Mouse (Mus musculus) heart, adult 11 months (tissue): ENCODE measurements around the gene Ldhd.
A peak's percentile ranks its signal among the peaks of the same experiment; 100 is the strongest.

Experiments used
- DNase-seq: peaks from one replicate; pipeline ENCODE4 v3.0.0; 2022

Ldhd gene

DNA sequence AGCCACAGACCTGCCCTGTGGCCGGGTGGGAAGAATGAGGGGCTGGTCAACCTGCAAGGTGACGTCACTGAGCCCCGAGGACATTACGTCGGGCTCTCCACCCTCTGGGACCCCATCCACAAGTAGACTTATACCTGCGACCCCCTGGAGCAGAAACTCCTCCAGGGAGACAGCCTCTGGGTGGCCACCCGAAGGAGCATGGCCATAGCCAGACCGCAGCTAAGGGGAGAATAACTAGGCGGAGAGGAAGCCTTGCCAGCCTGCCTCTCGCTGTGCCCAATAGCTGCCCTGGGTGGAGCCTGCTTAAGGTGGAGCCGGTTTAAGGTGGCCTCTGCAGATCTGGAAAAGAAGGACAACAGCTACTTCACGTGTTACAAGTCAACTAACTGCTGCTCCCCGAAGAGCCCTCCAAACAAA lies at the start of gene Ldhd:
Ldhd (minus strand) TSS at position 270 of the 417 bp plus-strand sequence.
- peak; percentile 97 for DNase-seq

DNA sequence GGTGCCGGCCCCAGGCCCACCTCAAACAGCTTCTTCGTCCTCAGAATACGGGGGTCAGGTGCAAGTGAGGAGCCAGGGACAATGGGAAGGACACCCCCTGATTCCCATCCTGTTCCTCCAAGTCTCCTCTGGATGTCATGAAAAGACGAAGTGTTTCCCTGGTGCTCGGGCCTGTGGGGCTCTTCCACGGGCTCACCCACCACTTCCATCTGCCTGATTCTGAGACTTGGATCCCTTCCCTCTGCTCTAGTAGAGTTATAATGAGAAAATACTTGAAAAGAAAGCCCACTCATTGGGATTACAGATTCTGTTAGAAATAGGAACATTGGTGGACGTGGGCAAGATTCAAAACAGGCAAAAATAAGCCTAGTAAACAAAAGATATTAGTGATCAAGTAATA lies 48.7 kb upstream of the Ldhd start:
- DNase-seq, result no peak

DNA sequence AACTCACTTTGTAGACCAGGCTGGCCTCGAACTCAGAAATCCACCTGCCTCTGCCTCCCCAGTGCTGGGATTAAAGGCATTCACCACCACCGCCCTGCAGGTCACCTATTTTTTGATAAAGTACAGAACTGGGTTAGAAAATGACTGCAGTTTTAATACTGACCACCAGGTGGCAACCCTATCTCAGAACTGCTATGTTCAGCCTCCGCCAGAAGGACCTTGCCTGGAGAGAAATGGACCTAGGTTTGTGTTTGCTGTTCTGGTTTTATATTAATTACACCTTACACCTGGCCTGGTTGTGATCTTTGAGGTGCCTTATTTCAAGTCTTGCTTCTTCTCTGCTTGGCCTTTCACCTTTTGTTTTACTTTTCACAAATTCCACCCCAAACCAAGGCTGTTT lies 47.9 kb upstream of the Ldhd start:
- DNase-seq, result peak; percentile 89

DNA sequence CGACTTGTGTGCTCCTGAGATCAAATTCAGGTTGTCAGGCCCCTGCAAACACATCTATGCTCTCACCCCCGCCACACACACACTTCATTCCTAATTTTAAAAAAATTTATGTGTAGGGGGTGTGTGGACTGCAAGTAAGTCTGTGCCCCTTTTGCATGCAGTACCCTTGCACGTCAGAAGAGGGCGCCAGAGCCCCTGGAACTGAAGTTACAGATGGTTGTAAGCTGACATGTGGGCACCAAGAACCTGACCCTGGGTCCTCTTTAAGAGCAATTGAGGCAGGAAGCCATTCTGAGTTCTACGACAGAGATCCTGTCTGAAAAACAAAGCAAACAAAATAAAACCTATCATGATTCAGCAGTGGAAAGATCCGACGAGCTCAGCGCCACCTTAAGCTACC lies 46.1 kb upstream of the Ldhd start:
- DNase-seq, result no peak

DNA sequence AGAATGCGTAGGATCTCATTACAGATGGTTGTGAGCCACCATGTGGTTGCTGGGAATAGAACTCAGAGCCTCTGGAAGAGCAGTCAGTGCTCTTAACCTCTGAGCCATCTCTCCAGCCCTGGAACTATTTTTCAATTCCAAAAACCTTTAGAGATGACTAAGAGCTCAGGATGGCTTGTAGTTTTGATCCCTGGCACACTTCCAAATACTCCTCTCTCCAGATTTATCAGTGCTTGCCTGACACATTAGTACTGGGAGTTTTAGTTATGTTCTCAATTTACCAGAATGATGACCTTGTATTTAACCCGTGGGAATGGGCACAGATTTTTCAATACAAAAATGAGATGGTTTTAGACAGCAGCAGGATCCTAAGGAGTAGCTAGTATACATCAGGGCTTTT lies 36.6 kb upstream of the Ldhd start:
- no peak for DNase-seq

DNA sequence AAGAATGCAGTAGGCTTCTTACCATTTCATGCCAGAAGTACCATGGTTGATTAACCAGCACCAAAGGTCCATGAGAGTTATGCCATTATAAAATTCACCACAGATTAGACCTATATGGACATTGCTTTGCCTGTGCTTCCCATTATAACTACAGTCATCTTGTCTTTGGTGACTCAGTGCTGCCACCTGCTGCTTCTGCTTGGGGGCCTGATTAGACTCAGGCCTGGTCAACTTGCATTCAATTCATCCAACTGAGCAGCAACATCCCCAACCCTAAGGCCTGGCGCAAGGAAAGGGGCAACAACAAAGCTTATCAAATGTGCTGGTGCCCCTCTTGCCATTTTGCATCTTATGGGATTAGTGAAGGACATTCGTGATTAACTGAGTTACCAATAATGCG lies 32.3 kb upstream of the Ldhd start:
- peak; percentile 98 for DNase-seq

DNA sequence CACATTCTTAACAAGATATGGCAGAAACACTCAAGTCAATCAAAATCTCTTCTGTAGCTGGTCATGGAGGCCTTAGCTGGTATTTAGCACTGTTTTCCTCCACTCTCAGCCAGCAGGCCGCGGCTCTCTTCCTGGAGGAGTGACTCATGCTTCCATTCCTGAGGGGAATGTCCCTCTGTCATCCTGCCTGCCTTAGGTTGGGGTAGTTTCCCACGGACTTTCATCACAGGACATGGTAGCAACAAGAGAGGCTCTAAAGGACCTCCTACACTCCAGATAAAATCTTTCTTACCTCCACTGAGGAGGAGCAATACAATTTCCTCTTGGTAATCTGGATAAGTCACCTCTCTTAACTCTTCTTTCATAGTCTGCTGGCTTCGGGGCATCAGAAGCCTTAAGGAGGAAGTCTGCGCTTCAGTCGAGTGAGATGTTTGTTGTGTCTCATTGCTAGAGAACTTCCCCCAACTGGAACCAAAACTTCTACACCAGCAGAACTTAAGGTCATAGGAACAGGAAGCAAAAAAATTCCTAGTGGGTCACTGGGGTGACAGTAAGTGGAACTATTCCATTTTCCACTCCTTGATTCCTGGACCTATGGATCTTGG lies 28.7 kb upstream of the Ldhd start:
- peak; percentile 91 for DNase-seq

DNA sequence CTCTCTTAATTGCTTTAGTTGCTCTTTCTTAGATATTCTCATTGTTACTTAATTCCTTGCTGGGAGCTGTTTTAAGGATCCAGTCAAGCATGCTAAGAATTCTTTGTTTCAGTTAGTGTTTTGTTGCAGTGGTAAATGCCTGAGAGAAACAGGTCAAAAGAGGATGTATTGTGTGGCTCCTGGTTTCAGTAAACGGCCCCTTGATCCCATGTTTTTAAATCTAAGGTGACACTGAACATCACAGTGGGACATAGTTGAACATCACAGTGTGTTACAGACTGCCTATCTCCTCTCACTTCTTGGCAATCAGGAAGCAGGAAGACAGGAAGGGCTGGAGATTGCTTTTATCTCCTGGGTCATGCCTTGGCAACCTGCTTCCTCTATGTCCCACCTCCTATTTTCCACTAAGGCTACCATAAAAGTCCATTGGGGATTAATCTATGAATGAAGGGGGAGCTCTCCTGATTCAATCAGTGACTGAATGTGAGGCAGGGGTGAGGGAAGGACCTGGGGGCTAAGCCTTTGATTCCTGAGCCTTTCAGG lies 27.2 kb upstream of the Ldhd start:
- DNase-seq, result no peak

DNA sequence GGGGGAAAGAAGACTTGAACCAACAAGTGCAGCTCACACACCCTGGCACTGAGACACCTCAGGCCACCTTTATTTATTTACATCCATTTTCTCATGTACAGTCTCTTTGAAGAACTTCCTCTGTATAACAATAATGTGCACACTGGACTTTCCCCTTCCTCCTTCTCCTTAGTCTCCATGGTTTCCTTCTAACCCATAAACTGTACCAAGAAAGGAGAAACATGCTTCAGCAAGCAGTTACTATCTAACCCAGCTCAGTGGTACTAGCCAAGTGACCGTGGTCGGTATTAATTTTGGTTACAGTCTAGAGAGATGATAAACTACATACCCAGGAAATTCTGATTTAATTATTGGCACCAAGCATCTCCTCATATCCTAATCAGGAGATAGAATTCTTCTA lies 23.4 kb upstream of the Ldhd start:
- no peak for DNase-seq

DNA sequence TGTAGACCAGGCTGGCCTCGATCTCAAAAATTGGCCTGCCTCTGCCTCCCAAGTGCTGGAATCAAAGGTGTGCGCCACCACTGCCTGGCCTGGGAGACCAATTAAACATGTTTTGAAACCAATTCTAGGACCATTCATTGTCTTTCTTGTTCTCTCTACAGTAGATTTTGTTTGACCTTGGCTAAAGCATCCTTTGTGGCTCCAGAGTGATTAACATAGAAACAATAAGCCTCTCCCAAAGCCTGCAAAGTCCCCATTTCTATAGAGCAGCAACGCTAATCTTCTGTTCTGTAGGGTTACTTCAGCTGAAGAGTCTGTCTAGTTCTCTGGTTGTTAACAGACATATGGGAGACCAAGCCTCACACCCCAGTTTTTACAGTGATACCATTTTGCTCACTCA lies 20.5 kb upstream of the Ldhd start:
- no peak for DNase-seq

DNA sequence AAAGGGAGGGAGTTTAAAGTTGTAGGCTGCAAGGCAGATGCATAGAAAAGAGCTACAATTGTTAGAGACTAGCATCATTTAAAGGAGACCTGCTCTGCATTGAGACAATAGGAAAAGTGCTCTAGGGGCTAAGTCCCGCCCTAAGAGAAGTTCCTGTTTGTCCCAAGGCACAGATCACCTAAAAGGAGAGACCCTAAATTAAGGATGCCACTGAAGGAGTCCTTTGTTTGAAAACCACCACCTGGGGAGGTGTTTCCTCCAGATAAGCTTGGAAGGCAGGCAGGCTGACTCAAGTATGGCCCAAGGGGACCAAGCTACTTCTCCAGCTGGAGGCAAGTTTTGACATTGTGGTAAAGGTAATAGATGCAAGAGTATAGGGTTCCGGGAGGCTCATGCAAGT lies 18.7 kb upstream of the Ldhd start:
- DNase-seq, result no peak

DNA sequence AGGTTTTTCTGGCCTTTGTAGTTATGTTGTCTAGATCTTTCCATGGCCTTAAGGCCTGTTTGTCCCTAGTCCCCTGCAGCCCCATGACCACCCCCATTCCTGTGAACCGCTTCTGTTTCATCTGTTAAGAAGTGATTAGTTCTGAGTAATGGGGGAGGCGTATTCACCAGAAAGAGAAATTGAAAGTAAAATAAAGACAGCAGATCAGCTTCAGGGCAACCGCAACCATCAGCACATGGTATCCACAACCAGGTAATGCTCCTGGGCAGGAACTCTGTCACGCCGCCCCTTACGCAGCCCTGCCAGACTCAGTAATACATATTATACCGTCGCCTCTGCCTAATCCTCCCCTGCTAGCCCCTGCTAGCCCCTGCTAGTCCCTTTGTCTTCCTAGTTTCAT lies 15.5 kb upstream of the Ldhd start:
- peak; percentile 76 for DNase-seq

DNA sequence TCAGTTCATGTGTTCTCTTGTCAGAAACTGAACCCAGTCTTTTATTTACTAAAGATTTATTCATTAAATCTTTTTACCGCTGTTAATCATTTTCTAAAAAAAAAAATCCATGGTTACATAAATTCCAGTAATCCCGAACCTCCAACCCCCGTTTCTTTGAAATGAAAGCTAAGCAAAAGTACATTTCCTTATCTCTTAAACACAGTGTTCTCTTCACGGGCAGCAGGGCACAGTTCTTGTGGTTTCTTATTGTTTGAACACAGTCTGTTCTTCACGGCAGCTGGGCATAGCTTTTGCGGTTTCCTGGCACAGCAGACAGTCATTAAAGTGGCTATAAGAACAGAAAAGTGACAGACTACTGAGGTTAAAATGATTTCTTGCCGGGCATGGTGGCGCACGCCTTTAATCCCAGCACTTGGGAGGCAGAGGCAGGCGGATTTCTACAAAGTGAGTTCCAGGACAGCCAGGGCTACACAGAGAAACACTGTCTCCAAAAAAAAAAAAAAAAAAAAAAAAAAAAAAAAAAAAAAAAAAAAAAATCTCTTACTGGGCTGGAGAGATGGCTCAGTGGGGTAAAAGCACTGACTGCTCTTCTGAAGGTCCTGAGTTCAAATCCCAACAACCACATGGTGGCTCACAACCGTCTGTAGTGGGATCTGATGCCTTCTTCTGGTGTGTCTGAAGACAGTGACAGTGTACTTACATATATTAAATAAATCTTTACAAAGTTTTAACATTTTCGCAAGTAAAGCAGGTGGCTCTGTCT lies 14.3 kb upstream of the Ldhd start:
- peak; percentile 93 for DNase-seq

DNA sequence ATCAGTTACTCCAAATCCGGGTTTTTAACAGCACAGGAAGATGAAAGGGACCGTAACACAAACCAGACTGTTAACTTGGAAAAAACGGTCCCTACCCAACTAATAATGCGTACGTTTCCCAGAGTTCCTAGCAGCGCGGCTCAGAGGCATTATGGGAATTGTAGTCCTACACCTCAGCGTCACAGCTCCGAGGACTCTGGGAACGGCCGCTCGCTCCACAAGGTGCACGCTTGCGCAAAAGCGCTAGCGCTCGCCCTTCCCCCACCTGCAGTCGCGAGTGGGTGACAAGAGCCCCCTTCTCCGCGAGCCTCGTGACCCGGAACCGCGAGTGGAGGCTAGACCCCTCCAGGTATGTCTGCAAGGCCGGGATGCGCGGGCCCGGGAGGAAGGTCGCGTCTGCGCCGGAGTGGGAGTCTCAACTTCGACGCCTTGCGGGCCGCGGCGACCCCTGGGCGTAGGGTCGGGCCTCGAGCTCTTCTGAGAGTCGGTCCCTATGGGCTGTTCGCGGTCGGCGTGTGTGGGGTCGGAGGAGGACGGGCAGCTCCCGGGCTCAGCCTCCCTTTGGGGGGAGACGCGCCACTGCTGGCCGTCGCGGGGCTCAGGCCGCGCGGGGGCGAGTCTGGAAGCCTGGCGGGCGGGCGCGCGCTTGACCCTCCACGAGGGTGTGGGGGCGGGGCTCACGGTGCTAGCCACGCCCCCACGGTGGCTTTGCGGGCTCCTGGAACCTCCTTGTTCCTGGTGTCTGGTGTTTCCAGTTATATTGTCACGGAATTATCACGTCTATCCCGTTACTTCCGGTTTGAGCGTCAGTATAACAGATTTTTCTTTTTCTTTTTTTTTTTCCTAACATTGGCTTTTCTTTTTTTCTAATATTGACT lies 13.3 kb upstream of the Ldhd start, which contains the start of gene Zfp1:
Zfp1 (plus strand) TSS at position 138 of the 878 bp plus-strand sequence.
- peak; percentile 99 for DNase-seq

DNA sequence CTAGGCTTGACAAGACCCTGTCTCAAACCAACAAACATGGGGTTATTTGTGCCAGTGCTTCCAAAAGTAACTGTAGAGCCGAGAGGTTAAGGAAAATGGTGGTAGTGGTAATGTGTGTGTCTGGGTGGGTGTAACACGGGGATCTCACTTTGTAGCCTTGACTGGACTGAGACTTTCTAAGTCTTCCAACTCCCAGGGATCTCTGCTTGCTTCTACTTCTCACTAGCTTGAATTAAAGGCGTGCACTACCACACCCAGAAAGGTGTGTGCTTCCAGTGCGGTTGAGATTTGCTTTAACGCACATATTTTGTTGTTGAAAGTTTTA lies 12.7 kb upstream of the Ldhd start:
- DNase-seq, result no peak

DNA sequence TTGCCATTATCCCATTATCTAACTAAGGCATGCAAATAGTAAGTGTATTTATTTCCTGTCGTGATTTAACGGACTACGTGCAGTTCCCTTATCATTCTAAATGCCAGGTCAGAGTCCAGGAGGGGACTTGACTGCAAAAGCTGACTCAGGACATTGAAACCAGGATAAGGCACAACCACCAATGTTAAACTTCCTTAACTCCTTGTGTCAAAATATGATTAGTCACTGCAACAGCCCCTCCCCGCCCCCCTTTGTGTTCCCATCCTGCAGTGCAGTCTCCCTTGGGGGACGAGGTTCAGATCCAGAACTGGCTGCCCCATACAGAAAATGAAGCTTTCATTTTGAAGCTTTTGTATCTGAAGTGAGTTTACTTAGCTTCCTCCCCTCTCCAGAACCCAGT lies 12.3 kb upstream of the Ldhd start:
- DNase-seq, result peak; percentile 96

DNA sequence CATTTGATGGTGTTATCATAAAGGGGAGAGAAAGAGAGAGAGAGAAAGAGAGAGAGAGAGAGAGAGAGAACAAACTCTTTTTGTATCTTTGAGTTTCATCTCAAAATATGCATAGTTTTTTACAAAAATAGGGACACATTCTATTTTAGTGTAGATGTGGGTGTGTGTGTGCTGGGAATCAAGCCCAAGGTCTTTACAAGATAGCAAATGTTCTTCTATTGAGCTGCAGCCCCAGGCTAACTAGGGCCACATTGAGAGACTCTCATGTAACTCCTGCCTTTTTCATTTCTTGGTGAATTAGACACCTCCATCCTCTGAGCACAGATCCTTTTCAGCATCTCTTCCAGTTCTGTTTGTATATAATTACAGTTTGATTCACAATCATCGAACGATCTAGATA lies 10.9 kb upstream of the Ldhd start:
- no peak for DNase-seq

DNA sequence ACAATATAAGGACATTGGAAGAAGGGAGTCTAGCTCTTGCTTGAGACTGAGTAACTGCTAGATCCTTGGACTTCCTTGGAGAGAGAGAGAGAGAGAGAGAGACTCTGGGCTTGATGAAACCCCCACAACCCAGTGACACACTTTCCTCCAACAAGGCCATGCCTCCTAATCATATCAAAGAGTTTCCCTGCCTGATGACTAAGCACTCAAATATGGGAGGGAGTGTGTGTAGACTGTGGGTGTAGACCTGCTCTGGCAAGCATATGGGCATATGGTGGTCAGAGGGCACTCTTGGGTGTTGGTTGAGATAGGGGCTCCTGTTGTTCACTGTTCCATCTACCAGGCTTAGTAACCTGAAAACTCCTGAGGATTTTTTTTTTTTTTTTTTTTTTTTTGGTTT lies 7.9 kb upstream of the Ldhd start:
- peak; percentile 81 for DNase-seq

DNA sequence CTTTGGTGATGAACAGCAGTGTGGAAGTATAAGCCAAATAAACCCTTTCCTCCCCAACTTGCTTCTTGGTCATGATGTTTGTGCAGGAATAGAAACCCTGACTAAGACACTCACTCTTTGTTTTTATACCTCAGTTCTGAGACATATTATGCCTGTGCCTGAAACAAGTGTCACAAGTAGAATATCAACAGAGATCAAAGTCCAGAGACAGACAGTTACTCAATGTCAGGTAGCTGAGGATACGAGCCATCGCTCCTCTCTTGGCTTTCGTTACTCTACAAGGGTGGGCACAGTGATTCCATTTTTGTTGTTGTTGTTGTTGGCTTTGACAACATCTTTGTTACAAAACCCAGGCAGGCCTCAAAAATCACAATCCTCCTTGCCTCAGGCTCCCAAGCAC lies 2.8 kb upstream of the Ldhd start:
- no peak for DNase-seq

DNA sequence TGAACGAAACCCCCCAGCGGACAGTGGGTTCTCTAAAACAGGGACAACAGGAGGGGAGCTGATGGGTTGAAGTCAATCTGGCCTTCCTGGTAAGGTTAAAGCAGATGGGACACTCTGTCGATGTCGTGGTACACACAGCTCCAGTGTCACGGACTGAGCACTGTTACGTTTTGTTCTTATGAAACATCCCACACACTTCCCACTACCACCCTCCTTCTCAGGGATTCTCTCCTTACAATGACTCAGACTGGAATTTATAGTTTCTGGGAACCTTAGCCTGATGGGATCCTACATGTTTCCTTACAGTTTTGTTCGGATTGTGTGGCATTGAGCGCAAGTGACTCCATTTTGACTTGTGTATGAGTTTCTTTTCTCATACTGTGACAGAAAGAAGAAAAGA lies 1.4 kb upstream of the Ldhd start:
- no peak for DNase-seq

DNA sequence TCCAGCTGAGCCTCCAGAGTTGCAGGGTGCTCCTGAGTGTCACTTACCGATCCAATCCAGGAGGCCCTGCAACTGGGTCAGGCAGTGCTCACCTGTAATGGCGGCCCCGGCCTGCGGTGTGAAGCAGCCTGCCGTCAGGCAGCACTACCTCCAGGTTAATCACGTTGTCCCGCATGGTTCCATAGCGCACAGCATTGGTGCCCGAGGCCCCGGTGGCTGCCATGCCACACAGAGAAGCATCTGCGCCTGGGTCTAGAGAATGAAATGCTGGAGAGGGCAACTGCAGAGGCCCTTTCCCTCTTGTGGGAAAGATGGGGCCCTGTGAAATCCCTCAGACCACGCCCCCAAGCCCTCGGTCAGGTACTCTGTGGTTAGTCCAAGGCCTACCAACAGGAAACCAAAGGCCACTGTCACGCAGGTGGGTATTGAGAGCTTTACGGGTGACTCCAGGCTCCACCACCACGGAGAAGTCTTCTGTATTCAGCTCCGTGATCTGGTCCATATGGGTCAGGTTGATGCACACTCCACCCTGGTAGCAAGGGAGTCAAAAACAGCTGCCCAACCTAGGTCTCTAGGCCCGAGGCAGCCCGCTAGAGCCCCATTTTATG lies 1.2 kb downstream of the Ldhd start:
- peak; percentile 90 for DNase-seq

DNA sequence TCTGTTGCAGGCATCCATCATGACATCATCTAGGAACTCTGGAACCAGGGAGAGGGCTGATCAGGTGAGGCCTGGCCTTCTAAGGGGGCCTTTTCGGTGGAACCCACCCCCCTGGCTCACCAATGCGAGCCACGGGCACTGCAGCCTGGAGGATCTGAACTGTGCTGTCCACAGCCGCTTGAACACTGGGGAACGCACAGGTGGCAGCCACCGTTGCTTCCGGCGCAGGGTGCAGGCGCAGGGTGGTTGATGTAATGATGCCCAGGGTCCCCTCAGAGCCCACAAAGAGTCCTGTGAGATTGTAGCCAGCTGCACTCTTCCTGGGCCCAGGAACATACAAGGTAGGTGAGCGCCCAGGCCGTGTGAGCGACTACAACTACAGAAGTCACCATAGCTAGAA lies 1.8 kb downstream of the Ldhd start:
- peak; percentile 87 for DNase-seq

DNA sequence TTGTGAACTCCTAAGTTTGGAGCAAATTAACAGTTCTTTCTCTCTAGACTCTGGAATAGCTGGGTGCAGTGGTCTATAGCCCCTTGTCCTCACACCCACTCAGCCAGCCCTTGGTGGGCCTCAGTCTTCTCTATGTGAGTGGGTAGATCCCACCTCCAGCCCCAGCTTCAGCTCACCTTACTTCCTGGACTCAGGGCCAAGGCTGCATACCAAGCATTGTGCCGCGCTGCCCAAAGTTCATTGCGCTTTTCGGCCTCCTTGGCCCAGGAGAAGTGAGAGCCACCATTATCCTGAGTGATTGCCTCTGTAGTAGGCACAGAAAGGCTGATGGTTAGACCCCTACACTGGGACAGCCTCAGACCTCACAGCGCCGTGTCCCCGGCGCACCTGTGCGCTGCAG lies 2.3 kb downstream of the Ldhd start:
- peak; percentile 86 for DNase-seq
